Mouse (Mus musculus) embryonic facial prominence, embryonic 13.5 days (tissue): ENCODE measurements around the gene Gabrr3. TPM values are rescaled to one million over a fixed set of nuclear protein-coding genes. Genes with fewer than 3 reads are reported as not detected.

ENCODE experiments used
- ATAC-seq: fragments of 200-750 bp; cut with Nextera tagmentation; 2 replicates; pipeline ENCODE4 v1.8.0; 2017; ENCODE audit warnings: low read depth; ENCODE audit not compliant: insufficient number of reproducible peaks, insufficient read depth, low FRiP score, low TSS enrichment
- H3K27ac ChIP-seq: fragments of 300-500 bp; sonication (generic); 2 replicates; pipeline ENCODE4 v1.5.1; 2015; ENCODE audit warnings: moderate library complexity, mild to moderate bottlenecking, inconsistent platforms
- H3K27me3 ChIP-seq: fragments of 300-500 bp; sonication (generic); 2 replicates; pipeline ENCODE4 v1.6.1; 2015; ENCODE audit warnings: mild to moderate bottlenecking, inconsistent platforms
- H3K36me3 ChIP-seq: fragments of 300-500 bp; sonication (generic); 2 replicates; pipeline ENCODE4 v1.6.1; 2015; ENCODE audit warnings: mild to moderate bottlenecking, inconsistent platforms
- H3K4me1 ChIP-seq: fragments of 300-500 bp; sonication (generic); 2 replicates; pipeline ENCODE4 v1.6.1; 2015; ENCODE audit warnings: inconsistent platforms
- H3K4me2 ChIP-seq: fragments of 300-500 bp; sonication (generic); 2 replicates; pipeline ENCODE4 v1.6.1; 2015; ENCODE audit warnings: moderate library complexity, mild to moderate bottlenecking, inconsistent platforms
- H3K4me3 ChIP-seq: fragments of 300-500 bp; sonication (generic); 2 replicates; pipeline ENCODE4 v1.5.1; 2015; ENCODE audit warnings: mild to moderate bottlenecking, inconsistent platforms
- H3K9ac ChIP-seq: fragments of 300-500 bp; sonication (generic); 2 replicates; pipeline ENCODE4 v1.6.1; 2015; ENCODE audit warnings: mild to moderate bottlenecking, inconsistent platforms
- H3K9me3 ChIP-seq: fragments of 300-500 bp; sonication (generic); 2 replicates; pipeline ENCODE4 v1.6.1; 2016; ENCODE audit warnings: inconsistent platforms
- WGBS: fragments of 180-500 bp; shearing (Covaris S2); methylation state at CpG from one replicate; pipeline ENCODE4 v1.1.7; 2015; ENCODE audit warnings: mixed read lengths; 5-methylcytosine and 5-hydroxymethylcytosine counted together
- polyA plus RNA-seq: library from polyadenylated mRNA; unstranded; fragments of >200 nt; fragmentation: Nextera tagmentation; extraction: Ambion mirVana; gene quantifications from 2 replicates; pipeline ENCODE4 v1.2.1, GENCODE M21; 2015

The Gabrr3 gene
- polyA plus RNA-seq, result 0.04 and 0.14 TPM in 2 replicates

DNA sequence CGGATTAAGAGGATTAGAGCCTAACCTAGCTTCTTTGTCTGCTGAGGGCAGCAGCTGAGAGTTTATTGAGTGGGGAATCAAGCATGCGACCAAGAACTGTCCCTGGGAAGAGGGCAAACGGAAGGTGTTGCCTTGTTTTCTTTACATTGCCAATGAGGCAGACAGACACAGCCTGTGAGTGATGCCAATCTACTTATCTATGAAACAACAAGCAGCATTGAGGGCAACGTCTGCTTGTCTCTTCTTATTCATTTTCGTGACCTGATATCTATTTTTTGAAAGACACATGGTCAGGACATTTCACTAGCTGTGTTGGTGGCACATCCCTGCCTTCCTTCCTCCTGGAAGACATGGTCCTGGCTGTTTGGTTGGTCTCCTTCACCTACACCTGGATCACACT, at the start of gene Gabrr3:
Gene Gabrr3, plus strand, starts transcription at position 301 of the 400 bp plus-strand sequence.
- H3K27ac ChIP-seq, result no peak within 1 kb of the TSS
- H3K4me2 ChIP-seq, result no peak within 1 kb of the TSS
- H3K4me3 ChIP-seq, result no peak within 1 kb of the TSS
- H3K9me3 ChIP-seq, result no peaks in the 10 kb centered on the region
- no peak within 1 kb of the TSS for H3K9ac ChIP-seq
- no peaks in the 10 kb centered on the region for H3K36me3 ChIP-seq
- ATAC-seq, result no peak
- peaks cover 4% of the 10 kb centered on the region for H3K4me1 ChIP-seq
- 72% methylated on average over 5 of the region's 5 CpGs for WGBS
- H3K27me3 ChIP-seq, result no peaks in the 10 kb centered on the region

DNA sequence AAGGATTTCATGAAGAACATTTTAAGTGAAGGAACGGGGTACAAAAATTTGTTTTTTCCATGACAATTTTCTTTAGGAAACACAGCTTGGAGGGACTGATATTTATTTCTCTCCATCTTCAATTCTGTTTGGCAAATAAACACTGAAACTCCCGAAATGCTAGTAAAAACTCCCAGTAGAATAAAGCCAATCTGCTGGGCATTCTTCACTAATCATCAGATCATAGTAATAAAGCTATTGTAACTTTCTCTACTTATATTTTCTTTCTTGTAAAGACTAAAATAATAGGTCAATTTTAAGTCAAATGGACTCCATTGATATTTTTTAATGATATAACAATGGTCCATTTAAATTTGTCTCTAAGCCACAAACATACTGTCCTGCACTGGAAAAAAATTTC, 43.2 kb upstream of the Gabrr3 start, which contains the start of gene Olfr209:
Gene Olfr209, minus strand, starts transcription at position 101 of the 400 bp plus-strand sequence.
- no peak within 1 kb of the TSS for H3K9ac ChIP-seq
- H3K9me3 ChIP-seq, result no peaks in the 10 kb centered on the region; the same call in 1 of the 2 replicates
- no peak within 1 kb of the TSS for H3K27ac ChIP-seq
- no peak for ATAC-seq
- 79% methylated on average over 2 of the region's 2 CpGs for WGBS
- no peak within 1 kb of the TSS for H3K4me3 ChIP-seq
- H3K36me3 ChIP-seq, result no peaks in the 10 kb centered on the region
- H3K27me3 ChIP-seq, result no peaks in the 10 kb centered on the region
- H3K4me1 ChIP-seq, result no peaks in the 10 kb centered on the region
- H3K4me2 ChIP-seq, result no peak within 1 kb of the TSS

- H3K9me3 ChIP-seq, result no peaks in the 10 kb centered on the region
- H3K4me3 ChIP-seq, result no peak overlapping the region
- 68% methylated on average over 3 of the region's 3 CpGs for WGBS
- no peak overlapping the region for H3K27ac ChIP-seq
- H3K36me3 ChIP-seq, result no peaks in the 10 kb centered on the region
- no peak for ATAC-seq
- H3K9ac ChIP-seq, result no peak overlapping the region
- no peaks in the 10 kb centered on the region for H3K4me1 ChIP-seq
- no peak overlapping the region for H3K4me2 ChIP-seq
- no peaks in the 10 kb centered on the region for H3K27me3 ChIP-seq
These were observed 13.8 kb upstream of the Gabrr3 start for GRCm38 (mm10) chr16:59393300-59393699.

DNA sequence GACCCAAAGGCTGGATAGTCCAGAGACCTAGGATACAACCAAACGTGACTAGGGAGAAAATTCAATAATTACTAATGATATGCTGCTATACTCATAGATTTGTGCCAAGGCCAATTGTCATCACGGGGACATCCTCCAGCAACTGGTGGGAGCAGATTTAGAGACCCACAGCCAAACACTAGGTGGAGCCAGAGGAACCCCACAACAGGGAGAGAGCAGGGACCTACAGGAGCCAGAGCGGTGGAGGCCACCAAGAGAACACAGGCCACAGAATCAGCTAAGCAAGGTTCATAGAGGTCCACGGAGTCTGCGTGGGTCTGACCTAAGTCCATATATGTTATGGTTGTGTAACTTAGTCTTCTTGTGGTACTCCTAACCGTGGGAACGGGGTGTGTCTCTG, 6.0 kb upstream of the Gabrr3 start:
- Histone ChIP-seq H3K9me3 (no peaks in the 10 kb centered on the region), H3K4me3 (no peak overlapping the region), H3K4me2 (no peak overlapping the region), H3K27me3 (no peaks in the 10 kb centered on the region), H3K9ac (no peak overlapping the region), H3K36me3 (no peaks in the 10 kb centered on the region), H3K27ac (no peak overlapping the region), H3K4me1 (no peaks in the 10 kb centered on the region)
- 71% methylated on average over 7 of the region's 7 CpGs for WGBS
- ATAC-seq, result no peak

GRCm38 (mm10) chr16:59401985-59402384, 5.1 kb upstream of the Gabrr3 start:
- H3K27me3 ChIP-seq, result no peaks in the 10 kb centered on the region
- H3K4me3 ChIP-seq, result no peak overlapping the region
- 53% methylated on average over 4 of the region's 4 CpGs for WGBS
- no peak overlapping the region for H3K9ac ChIP-seq
- 0 out of 2 replicates have a peak, but pooled peaks have one; percentile 26 for ATAC-seq
- no peak overlapping the region for H3K27ac ChIP-seq
- no peaks in the 10 kb centered on the region for H3K36me3 ChIP-seq
- H3K4me1 ChIP-seq, result no peaks in the 10 kb centered on the region
- H3K4me2 ChIP-seq, result no peak overlapping the region
- H3K9me3 ChIP-seq, result no peaks in the 10 kb centered on the region

DNA sequence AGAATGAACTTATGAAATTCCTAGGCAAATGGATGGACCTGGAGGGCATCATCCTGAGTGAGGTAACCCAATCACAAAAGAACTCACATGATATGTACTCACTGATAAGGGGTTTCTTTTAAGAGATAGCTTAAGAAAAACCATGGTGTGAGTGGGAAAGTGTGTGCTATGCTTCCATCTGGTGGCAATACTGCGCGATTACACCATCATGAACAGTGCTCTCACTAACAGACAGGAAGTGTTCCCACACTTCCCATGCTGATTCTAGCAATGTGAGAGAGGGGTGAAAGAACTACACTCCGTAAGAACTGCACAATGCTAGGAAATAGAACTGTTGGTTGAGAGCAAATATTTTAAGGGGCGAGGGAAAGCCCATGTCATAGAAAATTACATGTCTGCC, 3.4 kb upstream of the Gabrr3 start:
- Histone ChIP-seq H3K27me3 (no peaks in the 10 kb centered on the region), H3K9me3 (no peaks in the 10 kb centered on the region), H3K4me1 (no peaks in the 10 kb centered on the region), H3K4me3 (no peak overlapping the region), H3K9ac (no peak overlapping the region), H3K27ac (no peak overlapping the region), H3K36me3 (no peaks in the 10 kb centered on the region), H3K4me2 (no peak overlapping the region)
- 11% methylated on average over 4 of the region's 4 CpGs for WGBS
- no peak for ATAC-seq

DNA sequence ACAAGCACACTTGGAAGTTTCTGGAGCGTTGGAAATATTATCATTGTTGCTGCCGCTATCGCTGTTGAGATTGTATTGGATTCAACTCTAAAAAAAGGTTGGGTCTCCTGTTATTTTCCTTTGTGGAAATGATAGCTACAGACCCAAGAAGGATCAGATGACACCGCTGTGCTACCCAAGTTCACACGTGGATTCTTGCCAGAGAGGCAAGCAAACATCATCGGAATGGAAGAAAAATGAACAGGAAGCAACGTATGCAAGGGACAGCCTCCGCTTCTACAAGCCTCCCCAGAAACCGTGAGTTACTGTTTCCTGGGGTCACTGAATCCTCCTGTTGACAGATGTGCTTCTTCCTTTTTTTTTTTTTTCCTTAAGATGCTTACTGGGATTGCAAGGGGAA, 2.3 kb upstream of the Gabrr3 start:
- no peaks in the 10 kb centered on the region for H3K36me3 ChIP-seq
- H3K4me3 ChIP-seq, result no peak overlapping the region
- H3K4me2 ChIP-seq, result no peak overlapping the region
- H3K27ac ChIP-seq, result no peak overlapping the region
- WGBS, result 69% methylated on average over 9 of the region's 9 CpGs
- H3K27me3 ChIP-seq, result no peaks in the 10 kb centered on the region
- H3K9ac ChIP-seq, result no peak overlapping the region
- ATAC-seq, result no peak
- H3K9me3 ChIP-seq, result no peaks in the 10 kb centered on the region
- peaks cover 4% of the 10 kb centered on the region for H3K4me1 ChIP-seq

- H3K4me1 ChIP-seq, result peaks cover 4% of the 10 kb centered on the region
- 43% methylated on average over 15 of the region's 15 CpGs for WGBS
- H3K36me3 ChIP-seq, result no peaks in the 10 kb centered on the region
- H3K4me2 ChIP-seq, result peak overlapping the region; percentile 24
- no peak overlapping the region for H3K27ac ChIP-seq
- no peaks in the 10 kb centered on the region for H3K27me3 ChIP-seq
- H3K4me3 ChIP-seq, result no peak overlapping the region
- H3K9ac ChIP-seq, result no peak overlapping the region
- no peaks in the 10 kb centered on the region for H3K9me3 ChIP-seq
- ATAC-seq, result no peak
These were observed 2.2 kb downstream of the Gabrr3 start for GRCm38 (mm10) chr16:59409341-59409748.

DNA sequence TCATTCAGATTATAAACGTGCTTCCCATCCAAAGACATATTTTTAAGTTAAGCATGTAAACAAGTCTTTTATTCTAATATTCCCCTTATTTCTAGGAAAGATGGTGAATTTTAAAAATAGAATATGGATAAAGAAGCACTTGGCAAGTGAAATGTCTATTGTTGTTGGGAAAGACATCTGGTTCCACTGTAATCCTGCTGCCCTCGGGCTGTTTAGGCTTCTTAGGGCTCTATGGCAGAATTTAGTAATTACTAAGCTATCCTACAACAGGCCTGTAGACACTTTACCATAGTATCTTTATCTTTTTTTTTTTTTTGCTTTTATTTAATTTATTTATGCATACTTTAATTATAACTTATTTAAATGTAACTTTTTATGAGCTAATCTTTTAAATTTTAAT, 2.7 kb downstream of the Gabrr3 start:
- H3K27ac ChIP-seq, result no peak overlapping the region
- H3K9me3 ChIP-seq, result no peaks in the 10 kb centered on the region
- H3K4me2 ChIP-seq, result no peak overlapping the region
- peaks cover 4% of the 10 kb centered on the region for H3K4me1 ChIP-seq
- H3K36me3 ChIP-seq, result no peaks in the 10 kb centered on the region
- H3K27me3 ChIP-seq, result no peaks in the 10 kb centered on the region
- H3K9ac ChIP-seq, result no peak overlapping the region
- 32% methylated on average over 2 of the region's 2 CpGs for WGBS
- ATAC-seq, result no peak
- no peak overlapping the region for H3K4me3 ChIP-seq

DNA sequence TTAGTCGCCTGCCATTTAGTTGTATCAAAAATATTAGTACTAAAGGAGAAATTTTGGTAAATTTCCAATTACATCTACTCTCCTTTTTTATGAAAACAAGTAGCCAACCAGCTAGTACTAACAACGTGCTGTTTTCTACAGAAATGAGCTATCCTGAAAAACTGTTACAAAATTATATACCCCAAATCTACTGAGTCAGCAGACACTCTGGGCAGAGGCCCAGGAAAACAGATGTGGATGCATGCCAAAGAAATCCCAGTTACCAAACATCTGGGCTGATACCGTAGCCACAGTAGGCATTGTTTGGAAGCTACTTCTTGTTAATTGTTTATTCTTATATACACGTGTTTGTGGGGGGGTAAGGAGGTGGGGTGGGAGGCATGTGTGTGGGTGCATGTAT, 6.3 kb downstream of the Gabrr3 start:
- 52% methylated on average over 4 of the region's 4 CpGs for WGBS
- no peaks in the 10 kb centered on the region for H3K9me3 ChIP-seq
- no peak overlapping the region for H3K9ac ChIP-seq
- no peak overlapping the region for H3K4me3 ChIP-seq
- no peak overlapping the region for H3K4me2 ChIP-seq
- H3K27ac ChIP-seq, result no peak overlapping the region
- no peak for ATAC-seq
- no peaks in the 10 kb centered on the region for H3K36me3 ChIP-seq
- H3K27me3 ChIP-seq, result no peaks in the 10 kb centered on the region
- H3K4me1 ChIP-seq, result peaks cover 4% of the 10 kb centered on the region

DNA sequence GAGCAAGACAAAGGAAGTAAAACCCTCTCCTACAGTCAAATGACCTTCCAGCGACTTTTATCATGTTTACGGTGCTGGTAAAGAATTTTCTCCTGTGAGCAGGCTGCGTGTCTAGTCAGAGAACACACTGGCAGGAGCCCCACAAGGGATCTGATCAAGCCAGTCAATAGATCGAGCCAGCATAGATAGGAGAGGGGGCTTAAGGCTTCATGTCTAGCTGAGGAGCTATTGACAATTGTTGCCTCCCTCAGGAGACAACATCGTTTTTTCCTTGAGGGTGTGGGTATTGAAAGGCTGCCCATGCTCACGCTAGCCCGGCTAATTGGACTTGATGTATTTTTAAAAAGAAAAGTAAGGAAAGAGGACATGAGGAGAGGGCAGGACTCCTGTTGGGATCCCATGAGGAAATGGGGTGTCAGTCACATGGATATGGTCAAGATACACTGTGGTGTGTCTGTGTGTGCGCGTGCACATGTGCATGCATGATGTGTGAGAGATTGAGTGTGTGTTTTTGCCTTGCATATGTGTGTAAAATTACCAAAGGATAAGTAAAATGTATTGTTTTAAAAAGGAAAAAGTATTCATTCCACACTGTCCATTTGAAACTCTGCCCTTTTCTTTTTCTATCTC, 13.2 kb downstream of the Gabrr3 start:
- Histone ChIP-seq H3K36me3 (no peaks in the 10 kb centered on the region), H3K27ac (no peak overlapping the region), H3K9me3 (no peaks in the 10 kb centered on the region), H3K4me3 (no peak overlapping the region), H3K27me3 (no peaks in the 10 kb centered on the region), H3K9ac (no peak overlapping the region), H3K4me1 (peaks cover 4% of the 10 kb centered on the region; the same call in 1 of the 2 replicates), H3K4me2 (no peak overlapping the region)
- WGBS, result 62% methylated on average over 9 of the region's 9 CpGs
- ATAC-seq, result no peak

DNA sequence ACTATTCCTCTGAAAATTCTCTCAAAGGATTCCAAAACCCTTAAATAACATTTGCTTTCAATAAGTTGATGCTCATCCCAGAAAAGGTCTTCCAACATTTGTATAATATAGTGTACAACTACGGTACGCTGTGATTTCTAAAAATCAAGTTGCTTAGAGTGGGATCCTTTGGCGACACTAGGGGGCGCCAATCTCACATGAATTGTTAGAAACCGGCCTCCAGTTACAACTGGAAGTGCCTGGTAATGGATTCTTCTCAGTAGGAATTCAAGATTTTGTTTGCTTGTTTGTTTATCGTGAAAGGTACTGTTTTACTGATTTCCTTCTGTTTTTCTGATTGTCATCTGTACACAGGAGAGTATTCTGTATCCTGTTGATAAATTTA, 13.7 kb downstream of the Gabrr3 start:
- Histone ChIP-seq H3K4me3 (no peak overlapping the region), H3K9ac (no peak overlapping the region), H3K27ac (no peak overlapping the region), H3K4me1 (peaks cover 4% of the 10 kb centered on the region; the same call in 1 of the 2 replicates), H3K4me2 (no peak overlapping the region), H3K36me3 (no peaks in the 10 kb centered on the region), H3K27me3 (no peaks in the 10 kb centered on the region), H3K9me3 (no peaks in the 10 kb centered on the region)
- 7% methylated on average over 6 of the region's 6 CpGs for WGBS
- ATAC-seq, result no peak
